Mouse (Mus musculus): ENCODE measurements at regions not wholly inside any gene's neighbourhood (a gene's known extent, or its start where the extent isn't known, plus 50 kb on each side); places are given as distances from the start of the nearest gene placed in this dataset.

GRCm38 (mm10) chr15:86814808-86815421 is 600.7 kb downstream of the Tbc1d22a start:
- TF ChIP-seq CTCF (IDR thresholded peaks at IDR 0.05; ENCODE audit: low read depth): no peak
- WGBS: 46% methylated on average over 8 of the region's 8 CpGs
- ATAC-seq (ENCODE audit: insufficient read depth): peak; percentile 66; the same call in 1 of the 2 replicates

GRCm38 (mm10) chr15:86835996-86836395 is 621.7 kb downstream of the Tbc1d22a start:
- peak; percentile 69; the same call in 1 of the 2 replicates for ATAC-seq (ENCODE audit: insufficient read depth)
- peak; percentile 74 for DNase-seq
- H3K27me3 ChIP-seq (ENCODE audit: insufficient read depth, low read length): no peaks in the 10 kb centered on the region
- H3K27ac ChIP-seq (ENCODE audit: low read depth): no peak overlapping the region
- TF ChIP-seq CTCF (IDR thresholded peaks at IDR 0.05; ENCODE audit: low read depth): no peak
- no peaks in the 10 kb centered on the region for H3K9me3 ChIP-seq (ENCODE audit: low read depth, low read length)
- no peak overlapping the region for H3K4me2 ChIP-seq
- 18% methylated on average over 6 of the region's 6 CpGs for WGBS
- H3K36me3 ChIP-seq (ENCODE audit: insufficient read depth): no peaks in the 10 kb centered on the region
- H3K4me1 ChIP-seq (ENCODE audit: insufficient read depth): no peaks in the 10 kb centered on the region
- H3K9ac ChIP-seq: no peak overlapping the region
- no peak overlapping the region for H3K4me3 ChIP-seq (ENCODE audit: low read depth, low read length)

More at GRCm38 (mm10) chr15:86814808-86815421, 600.7 kb downstream of the Tbc1d22a start:
- no peaks in the 10 kb centered on the region for H3K4me1 ChIP-seq (ENCODE audit: insufficient read depth)
- no peaks in the 10 kb centered on the region for H3K36me3 ChIP-seq (ENCODE audit: insufficient read depth)
- H3K4me3 ChIP-seq (ENCODE audit: low read depth, low read length): no peak overlapping the region
- no peaks in the 10 kb centered on the region for H3K27me3 ChIP-seq (ENCODE audit: insufficient read depth, low read length)
- no peak overlapping the region for H3K9ac ChIP-seq
- peak; percentile 21 for DNase-seq
- H3K4me2 ChIP-seq: no peak overlapping the region
- no peaks in the 10 kb centered on the region for H3K9me3 ChIP-seq (ENCODE audit: low read depth, low read length)
- H3K27ac ChIP-seq (ENCODE audit: low read depth): no peak overlapping the region

- Histone ChIP-seq H3K9ac (no peak overlapping the region), H3K4me2 (no peak overlapping the region), H3K4me1 (ENCODE audit: insufficient read depth) (no peaks in the 10 kb centered on the region), H3K36me3 (ENCODE audit: insufficient read depth) (no peaks in the 10 kb centered on the region), H3K4me3 (ENCODE audit: low read depth, low read length) (no peak overlapping the region), H3K27ac (ENCODE audit: low read depth) (no peak overlapping the region), H3K9me3 (ENCODE audit: low read depth, low read length) (no peaks in the 10 kb centered on the region), H3K27me3 (ENCODE audit: insufficient read depth, low read length) (no peaks in the 10 kb centered on the region)
- ATAC-seq (ENCODE audit: insufficient read depth) (no peak), DNase-seq (no peak)
- 45% methylated on average over 11 of the region's 11 CpGs for WGBS
- TF ChIP-seq CTCF (IDR thresholded peaks at IDR 0.05; ENCODE audit: low read depth): no peak
Observed at GRCm38 (mm10) chr15:86852161-86852870, 638.1 kb downstream of the Tbc1d22a start.

- no peaks in the 10 kb centered on the region for H3K36me3 ChIP-seq (ENCODE audit: insufficient read depth)
- no peaks in the 10 kb centered on the region for H3K27me3 ChIP-seq (ENCODE audit: insufficient read depth, low read length)
- 11% methylated on average over 3 of the region's 3 CpGs for WGBS
- no peak overlapping the region for H3K27ac ChIP-seq (ENCODE audit: low read depth)
- H3K4me1 ChIP-seq (ENCODE audit: insufficient read depth): no peaks in the 10 kb centered on the region
- H3K4me3 ChIP-seq (ENCODE audit: low read depth, low read length): no peak overlapping the region
- H3K4me2 ChIP-seq: no peak overlapping the region
- H3K9ac ChIP-seq: no peak overlapping the region
- no peaks in the 10 kb centered on the region for H3K9me3 ChIP-seq (ENCODE audit: low read depth, low read length)
- no peak for DNase-seq
- TF ChIP-seq CTCF (IDR thresholded peaks at IDR 0.05; ENCODE audit: low read depth): no peak
- no peak for ATAC-seq (ENCODE audit: insufficient read depth)
Observed at GRCm38 (mm10) chr15:86858356-86858906, 644.2 kb downstream of the Tbc1d22a start.

- WGBS: 9% methylated on average over 7 of the region's 7 CpGs
Observed at GRCm38 (mm10) chr15:86875721-86876309, 661.6 kb downstream of the Tbc1d22a start.

GRCm38 (mm10) chr15:86896974-86897373 is 647.1 kb upstream of the Fam19a5 start:
- DNase-seq (peak; percentile 11), ATAC-seq (ENCODE audit: insufficient read depth) (no peak)
- H3K27ac ChIP-seq (ENCODE audit: low read depth): no peak overlapping the region
- no peaks in the 10 kb centered on the region for H3K4me1 ChIP-seq (ENCODE audit: insufficient read depth)
- H3K36me3 ChIP-seq (ENCODE audit: insufficient read depth): no peaks in the 10 kb centered on the region
- H3K4me2 ChIP-seq: no peak overlapping the region
- WGBS: 44% methylated on average over 6 of the region's 6 CpGs
- H3K4me3 ChIP-seq (ENCODE audit: low read depth, low read length): no peak overlapping the region
- no peak for TF ChIP-seq CTCF (IDR thresholded peaks at IDR 0.05; ENCODE audit: low read depth)
- H3K9me3 ChIP-seq (ENCODE audit: low read depth, low read length): no peaks in the 10 kb centered on the region
- H3K9ac ChIP-seq: no peak overlapping the region
- no peaks in the 10 kb centered on the region for H3K27me3 ChIP-seq (ENCODE audit: insufficient read depth, low read length)

More at GRCm38 (mm10) chr15:86875721-86876309, 661.6 kb downstream of the Tbc1d22a start:
- no peaks in the 10 kb centered on the region for H3K27me3 ChIP-seq (ENCODE audit: insufficient read depth, low read length)
- H3K9ac ChIP-seq: no peak overlapping the region
- no peak for ATAC-seq (ENCODE audit: insufficient read depth)
- DNase-seq: peak; percentile 20
- H3K4me3 ChIP-seq (ENCODE audit: low read depth, low read length): no peak overlapping the region
- H3K36me3 ChIP-seq (ENCODE audit: insufficient read depth): no peaks in the 10 kb centered on the region
- no peaks in the 10 kb centered on the region for H3K9me3 ChIP-seq (ENCODE audit: low read depth, low read length)
- no peaks in the 10 kb centered on the region for H3K4me1 ChIP-seq (ENCODE audit: insufficient read depth)
- no peak for TF ChIP-seq CTCF (IDR thresholded peaks at IDR 0.05; ENCODE audit: low read depth)
- peak overlapping the region; percentile 8; the same call in 1 of the 2 replicates for H3K4me2 ChIP-seq
- H3K27ac ChIP-seq (ENCODE audit: low read depth): no peak overlapping the region

- Histone ChIP-seq H3K4me2 (no peak overlapping the region), H3K27me3 (ENCODE audit: insufficient read depth, low read length) (no peaks in the 10 kb centered on the region), H3K9ac (no peak overlapping the region), H3K4me1 (ENCODE audit: insufficient read depth) (no peaks in the 10 kb centered on the region), H3K27ac (ENCODE audit: low read depth) (no peak overlapping the region), H3K9me3 (ENCODE audit: low read depth, low read length) (no peaks in the 10 kb centered on the region), H3K4me3 (ENCODE audit: low read depth, low read length) (no peak overlapping the region), H3K36me3 (ENCODE audit: insufficient read depth) (no peaks in the 10 kb centered on the region)
- ATAC-seq (ENCODE audit: insufficient read depth) (no peak), DNase-seq (no peak)
- TF ChIP-seq CTCF (IDR thresholded peaks at IDR 0.05; ENCODE audit: low read depth): no peak
- 50% methylated on average over 1 of the region's 1 CpGs for WGBS
Observed at GRCm38 (mm10) chr15:86899961-86900360, 644.1 kb upstream of the Fam19a5 start.
